Mouse (Mus musculus) ovary, postnatal 10 days (tissue): ENCODE measurements around the gene Gde1.
A peak's percentile ranks its signal among the peaks of the same experiment; 100 is the strongest.

Experiments
- DNase-seq: peaks from one replicate; pipeline ENCODE4 v3.0.0; 2022; ENCODE audit warnings: low spot score

Gene Gde1

DNA sequence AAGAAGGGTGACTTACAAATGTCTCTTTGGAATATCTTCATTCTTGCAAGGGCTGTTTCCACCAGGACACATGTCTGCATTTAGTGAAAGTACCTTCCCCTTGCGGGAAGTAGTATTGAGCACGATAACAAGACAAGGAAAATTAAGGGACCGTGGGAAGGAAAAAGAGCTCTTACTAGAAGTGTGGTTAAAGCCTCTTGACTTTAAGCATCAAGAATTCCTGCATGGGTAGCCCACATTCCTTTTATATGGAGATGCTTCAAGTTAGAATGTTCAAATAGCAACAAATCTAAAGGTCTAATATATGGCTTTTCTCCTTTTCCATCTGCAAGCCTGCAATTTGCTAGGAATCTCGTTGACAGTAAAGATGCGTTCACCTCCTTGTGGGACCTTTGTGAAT is 910 bp upstream of the Gde1 start:
- DNase-seq = no peak

DNA sequence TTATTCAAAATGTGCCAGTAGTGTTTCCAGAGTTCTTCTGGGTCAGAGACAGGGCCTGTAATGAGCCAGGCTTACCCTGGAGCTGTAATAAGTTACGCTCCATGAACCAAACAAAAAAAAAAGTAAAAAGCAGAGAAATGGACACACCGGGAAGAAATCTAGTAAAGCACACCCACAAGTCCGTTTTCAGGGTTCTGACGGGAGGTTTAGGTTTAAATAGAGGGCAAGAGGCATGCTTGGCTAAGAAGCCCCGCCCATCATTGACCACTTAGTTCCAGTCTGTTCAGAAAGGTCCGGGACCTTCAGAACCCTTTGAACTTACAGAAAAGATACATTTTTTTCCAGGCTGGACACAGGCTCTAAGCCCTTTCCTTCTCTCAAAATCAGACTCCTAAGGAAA is 473 bp upstream of the Gde1 start:
- no peak for DNase-seq

DNA sequence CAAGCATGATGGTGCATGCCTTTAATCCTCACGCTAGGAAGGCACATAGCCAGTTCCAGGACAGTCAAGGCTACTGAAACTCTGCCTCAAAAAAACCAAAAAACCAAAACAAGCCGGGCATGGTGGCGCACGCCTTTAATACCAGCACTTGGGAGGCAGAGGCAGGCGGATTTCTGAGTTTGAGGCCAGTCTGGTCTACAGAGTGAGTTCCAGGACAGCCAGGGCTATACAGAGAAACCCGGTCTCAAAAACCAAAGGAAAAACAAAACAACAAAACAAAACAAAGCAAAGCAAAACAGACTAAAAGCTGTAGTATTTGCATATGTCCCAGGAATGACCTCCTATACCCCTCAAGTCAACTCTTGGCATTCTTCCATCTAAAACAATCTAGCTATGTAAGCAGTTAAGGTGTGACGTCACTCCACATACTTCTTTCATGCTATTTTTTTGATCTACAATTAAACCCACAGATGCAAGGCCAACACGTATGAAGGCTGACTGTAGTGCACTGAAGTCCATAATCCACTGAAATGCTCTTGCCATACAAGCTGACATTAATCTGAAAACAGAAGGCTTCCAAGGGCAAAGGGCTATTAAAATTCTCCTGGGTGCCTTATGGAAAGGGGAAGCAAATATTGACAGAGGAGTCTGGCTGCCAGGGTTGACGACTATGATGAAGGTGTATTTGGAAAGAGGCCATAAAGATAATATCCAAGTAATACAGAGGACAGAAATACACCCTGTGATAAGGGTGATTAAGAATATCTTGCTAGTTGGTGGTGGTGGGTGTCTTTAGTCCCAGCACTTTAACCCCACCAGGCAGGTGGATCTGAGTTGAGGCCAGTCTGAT is 1.4 kb downstream of the Gde1 start:
- DNase-seq = no peak

DNA sequence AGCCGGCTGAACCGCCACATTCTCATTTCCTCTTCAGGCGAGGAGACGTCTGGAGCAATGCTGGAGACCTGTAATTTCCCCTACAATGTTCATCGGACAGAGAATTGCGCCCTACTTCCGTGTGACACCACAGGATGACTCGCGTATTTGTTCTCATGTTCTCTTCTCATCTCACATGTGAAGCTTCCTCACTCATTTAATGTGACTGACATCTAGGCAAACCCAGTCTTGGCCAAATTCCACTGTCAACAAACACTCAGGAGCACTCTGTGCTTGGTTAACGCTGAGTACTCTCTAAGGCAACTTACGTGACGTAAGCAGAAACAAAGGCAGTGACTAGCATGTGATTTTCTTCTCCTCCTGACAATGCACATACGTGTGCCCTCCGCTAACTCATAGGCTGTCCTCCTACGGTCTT is 2.4 kb downstream of the Gde1 start:
- no peak for DNase-seq

DNA sequence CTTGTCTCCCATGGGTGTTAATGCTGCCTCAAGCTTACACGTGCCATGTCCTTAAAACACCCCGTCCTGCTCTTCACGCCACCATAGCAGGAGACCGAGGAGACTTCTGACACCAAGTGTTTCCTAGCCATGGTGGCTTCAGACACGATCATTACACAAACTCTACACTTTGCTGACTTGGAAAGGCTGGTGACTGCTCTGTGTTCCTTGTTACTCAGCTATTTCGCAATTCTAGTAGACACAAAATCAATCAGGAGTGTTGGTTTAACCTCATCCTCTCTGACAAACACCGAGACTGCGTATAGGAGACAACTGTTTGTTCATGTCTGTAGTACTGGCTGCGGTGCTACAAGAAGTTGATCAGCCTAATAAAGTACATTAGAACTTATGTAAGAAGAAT is 6.7 kb downstream of the Gde1 start:
- no peak for DNase-seq

DNA sequence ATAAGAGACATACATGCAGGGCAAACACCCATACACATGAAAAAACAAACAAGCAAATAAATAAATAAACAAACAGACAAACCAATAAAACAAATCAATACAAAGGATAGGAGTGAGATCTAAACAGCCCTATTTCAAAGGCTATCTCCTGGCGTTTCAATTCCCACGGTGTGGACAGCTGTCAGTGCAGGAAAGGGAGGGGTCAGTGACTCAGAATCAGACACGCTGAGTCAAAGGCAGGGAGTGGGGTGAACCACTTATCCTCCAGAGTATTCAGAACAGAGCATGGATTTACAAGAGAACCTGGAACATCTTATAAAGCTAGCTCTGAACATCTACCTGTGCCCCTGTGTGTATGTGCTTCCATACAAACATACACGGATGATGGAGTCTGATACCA is 8.4 kb downstream of the Gde1 start:
- no peak for DNase-seq

DNA sequence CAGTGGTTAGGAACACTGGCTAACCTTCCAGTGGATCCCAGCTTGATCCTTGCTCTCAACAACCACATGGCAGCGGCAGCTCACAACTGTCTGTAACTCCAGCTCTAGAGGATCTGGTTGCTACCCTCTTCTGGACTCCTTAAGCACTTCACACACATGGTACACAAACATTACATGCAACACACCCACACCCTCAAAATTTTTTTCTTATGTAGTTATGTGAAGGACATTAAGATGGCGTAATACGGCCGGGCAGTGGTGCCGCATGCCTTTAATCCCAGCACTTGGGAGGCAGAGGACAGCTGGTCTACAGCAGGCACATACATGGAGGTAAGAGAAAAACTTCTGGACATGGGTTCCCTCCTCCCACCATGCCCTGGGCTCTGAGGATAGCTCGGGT is 9.4 kb downstream of the Gde1 start:
- no peak for DNase-seq

DNA sequence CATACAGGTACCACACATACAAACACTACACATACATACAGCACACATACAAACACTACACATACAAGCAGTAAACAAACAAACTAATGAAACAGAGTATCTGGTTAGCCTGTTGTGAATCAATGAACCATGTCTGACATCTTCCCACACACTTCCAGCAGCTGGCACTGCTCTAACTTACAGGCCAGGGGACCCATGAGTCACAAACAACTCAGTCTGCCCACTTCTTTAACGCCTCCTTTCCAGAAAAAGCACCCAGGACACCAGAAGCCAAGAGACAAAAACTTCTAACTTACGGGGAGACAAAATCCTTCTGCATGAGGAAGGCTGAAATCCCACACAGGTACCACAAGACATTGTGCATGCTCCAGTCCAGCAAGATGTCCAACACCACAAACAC is 14.3 kb downstream of the Gde1 start:
- no peak for DNase-seq

DNA sequence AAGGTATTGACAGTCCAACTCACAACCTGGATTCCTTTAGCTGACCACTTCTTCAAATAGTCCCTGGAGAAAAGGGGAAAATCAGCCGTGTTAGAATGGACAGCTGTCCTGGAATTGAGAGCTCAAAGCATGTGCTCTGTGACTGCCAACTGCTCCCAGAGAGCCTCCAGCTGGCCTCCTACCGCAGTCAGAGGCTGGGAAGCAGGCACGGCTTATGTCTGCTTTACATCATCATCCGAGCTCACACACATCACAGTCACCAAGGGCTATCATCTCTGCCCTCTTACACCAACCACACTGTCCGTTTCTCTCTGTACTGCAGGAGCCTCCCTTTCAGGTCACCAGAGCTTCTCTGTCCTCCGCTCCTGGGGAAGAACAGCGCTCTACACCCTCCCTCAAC is 16.5 kb downstream of the Gde1 start:
- DNase-seq = no peak

DNA sequence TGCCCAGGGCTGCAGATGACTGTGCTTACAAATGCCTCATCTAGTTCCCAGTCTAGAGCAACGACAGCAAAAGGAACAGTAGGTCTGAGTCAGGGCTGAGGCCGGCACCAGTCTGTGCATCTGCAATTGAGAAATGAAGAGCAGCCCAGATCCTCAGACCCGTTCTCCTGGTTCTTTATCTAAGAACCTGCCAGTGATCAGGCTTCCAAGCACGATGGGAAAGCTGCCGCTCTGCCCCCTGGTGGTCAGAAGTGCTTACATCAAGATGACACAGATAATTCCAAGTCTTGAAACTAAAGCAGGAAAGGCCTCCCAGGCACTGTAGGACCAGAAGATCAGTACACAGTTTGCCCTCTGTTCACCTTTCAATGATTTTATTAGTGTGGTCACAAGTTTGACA is 17.4 kb downstream of the Gde1 start:
- peak; percentile 56 for DNase-seq

DNA sequence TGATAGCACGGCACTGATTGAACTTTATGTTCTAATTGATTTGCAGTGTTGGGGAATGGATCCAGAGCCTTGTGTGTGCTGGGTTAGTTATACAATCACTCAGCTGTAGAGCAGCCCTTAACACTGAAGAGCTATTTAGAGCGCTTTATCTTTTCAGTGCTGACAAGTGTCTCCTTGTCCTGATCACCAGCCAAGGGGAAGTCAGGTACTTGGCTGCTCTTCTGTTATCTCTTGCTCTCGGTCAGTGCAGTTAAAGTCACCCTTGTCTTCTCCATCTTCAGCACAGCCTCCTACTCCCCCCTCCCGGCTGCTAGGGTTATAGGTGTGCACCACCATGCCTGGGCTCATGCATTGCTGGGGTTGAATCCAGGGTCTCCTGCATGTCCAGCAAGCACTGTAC is 28.8 kb downstream of the Gde1 start:
- no peak for DNase-seq

DNA sequence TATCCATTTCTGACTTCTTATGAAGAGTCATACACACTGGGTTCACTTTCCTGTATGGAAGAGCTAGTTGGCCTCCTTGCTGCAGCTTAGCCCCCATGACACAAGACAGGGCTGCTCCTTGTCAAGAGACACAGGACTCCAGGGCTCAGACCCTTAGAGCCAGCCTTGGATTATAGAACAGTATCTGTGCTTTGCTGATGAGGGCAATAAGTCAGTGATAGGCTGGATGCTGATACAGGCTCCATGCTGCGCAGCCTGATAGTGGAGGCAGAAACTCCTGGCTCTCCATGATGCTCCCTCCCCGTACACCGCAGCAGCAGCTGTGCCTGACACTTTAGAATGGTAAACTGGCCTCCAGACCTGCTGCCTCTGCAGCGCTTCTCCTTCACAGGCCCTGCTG is 35.4 kb downstream of the Gde1 start:
- DNase-seq = no peak

DNA sequence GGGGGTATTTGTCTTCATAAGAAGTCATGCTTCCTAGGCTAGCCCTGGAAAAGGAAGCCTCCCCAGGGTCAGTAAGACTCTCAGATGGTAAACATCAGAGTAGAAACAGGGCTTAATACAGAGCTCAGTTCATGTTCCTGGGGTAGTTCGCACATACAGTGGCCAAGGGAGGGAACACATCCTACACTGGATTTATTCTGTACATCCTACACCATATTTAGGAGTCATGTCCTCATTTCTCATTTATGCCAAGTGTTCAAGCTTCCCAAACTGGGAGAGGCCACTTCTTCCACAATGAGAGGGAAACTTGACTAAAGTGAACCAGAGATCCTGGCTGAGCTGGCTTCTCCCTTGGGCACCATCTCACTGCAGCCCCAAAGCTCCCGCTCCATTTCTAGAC is 37.8 kb downstream of the Gde1 start:
- no peak for DNase-seq

DNA sequence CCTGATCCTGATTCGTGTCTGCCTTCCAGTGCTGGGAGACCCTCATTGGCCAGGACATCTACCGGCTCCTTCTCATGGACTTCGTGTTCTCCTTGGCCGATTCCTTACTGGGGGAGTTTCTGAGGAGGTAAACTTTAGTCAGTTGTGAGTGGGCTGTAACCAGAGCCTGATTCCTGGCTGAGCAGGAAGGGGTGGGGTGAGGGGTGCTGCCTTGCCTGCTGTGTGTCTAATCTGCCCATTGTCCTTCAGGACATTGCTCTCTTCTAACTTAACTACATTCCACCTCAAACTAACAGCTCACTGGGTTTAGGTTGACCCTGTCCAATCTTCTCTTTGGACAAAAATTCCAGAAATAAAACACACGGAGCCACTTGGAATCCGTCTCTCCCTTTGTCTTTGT is 48.8 kb downstream of the Gde1 start:
- no peak for DNase-seq

DNA sequence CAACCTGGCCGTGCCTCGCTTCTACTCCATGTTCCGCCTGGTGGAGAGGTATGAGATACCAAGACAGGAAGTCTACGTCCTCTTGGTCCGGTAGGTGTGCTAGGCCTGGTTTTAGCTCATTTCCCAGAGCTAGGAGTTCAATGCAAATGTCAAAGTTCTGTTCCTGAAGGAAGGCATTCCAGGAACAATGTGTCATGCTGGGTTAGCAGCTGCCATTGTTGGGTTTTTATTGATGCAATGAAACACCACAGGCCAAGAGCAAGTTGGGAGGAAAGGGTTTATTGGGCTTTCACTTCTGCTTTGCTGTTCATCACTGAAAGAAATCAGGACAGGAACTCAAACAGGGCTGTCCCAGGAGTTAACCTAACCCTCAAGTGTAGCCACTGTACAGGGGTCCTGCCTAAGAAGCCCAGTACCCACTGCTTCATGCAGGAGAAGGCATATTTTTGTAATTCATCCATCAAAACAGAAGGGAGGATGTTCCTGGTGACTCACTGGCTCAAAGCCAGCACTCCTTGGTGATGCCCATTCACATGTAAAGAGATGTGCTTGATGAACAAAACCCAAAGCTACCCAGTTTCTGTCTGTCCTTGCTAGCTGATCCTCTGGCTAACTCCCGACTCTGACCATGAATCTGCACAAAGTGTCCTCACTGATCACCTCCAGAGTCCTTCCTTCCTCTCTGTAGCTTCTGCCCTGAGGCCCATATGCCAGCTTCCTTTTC is 52.8 kb downstream of the Gde1 start:
- no peak for DNase-seq

DNA sequence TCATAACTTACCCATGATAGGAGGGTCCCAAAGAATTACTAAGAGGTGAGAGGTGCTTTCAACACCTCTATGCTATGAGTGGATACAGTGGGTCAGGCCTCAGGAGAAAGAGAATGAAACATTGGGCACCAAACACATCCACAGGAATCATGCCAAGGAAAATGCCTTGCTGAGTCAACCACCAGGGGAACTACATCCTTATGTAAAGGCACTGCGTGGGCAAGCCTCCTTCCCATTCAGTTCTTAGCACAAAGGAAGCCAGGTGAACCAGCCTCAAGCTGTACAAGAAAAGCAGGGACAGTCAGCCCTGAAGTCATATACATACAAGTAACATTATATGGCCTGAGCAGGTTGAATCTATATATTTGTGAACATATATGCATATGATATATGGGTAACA is 54.7 kb downstream of the Gde1 start:
- no peak for DNase-seq

DNA sequence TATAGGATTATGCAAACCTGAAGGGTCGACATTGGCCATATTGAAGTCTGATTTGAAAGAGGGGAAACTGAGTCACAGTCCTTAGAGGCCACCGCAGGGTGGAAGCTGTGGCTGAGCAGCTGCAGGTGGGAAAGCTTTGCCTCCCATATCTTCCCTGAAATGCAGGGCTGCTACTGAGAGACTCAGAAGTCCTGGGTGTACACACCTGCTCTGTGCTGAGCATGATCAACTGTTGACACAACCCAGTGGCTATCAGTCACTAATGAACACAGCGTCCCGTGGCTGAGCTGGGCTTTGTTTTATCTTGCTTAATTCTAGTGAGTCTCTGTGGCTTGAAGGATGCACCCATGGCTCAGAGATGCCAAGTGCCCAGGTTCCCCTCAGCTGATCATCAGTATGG is 55.5 kb downstream of the Gde1 start:
- no peak for DNase-seq

DNA sequence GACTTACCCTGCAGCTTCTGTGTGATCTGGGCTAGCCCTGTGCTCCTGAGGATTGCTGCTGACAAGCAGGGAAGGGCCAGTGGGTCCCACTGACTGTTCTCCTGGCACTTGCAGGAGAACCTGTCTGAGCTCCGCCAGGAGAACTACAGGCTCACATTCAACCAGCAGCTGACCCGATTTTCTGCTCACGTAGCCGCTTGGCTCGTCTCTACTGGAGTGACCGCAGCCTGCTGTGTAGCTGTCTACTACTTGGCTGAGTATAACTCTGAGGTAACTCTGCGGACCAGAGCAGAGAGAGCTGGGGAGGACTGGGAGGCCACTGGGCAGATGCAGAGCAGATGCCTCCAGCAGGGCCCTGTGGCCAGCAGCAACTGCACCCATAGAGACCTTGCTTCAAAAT is 56.2 kb downstream of the Gde1 start:
- DNase-seq = no peak

DNA sequence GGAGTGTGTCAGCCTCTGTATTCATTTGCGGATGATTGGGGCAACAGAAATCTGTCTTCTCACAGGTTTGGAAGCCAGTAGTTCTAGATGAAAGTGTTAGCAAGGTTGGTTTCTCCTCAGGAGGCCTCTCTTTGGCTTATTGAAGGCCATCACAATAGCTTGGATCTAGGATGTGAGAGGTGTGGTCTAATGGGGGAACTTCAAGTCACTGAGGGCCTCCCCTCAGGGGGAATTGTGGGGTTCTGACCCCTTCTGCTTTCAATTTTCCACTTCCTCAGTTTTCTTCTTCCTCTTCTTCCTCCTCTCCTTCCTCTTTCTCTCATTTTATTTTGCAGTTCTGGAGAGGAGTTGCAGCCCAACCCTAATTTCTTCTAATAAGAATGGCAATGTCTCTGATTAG is 59.3 kb downstream of the Gde1 start:
- no peak for DNase-seq
